Mouse (Mus musculus) olfactory bulb, adult 2 months (tissue): ENCODE measurements around the gene Cnksr1. TPM values are rescaled to one million over a fixed set of nuclear protein-coding genes. Genes with fewer than 3 reads are reported as not detected.
"Not testable (repeated sequence)": the region's sequence is repeated elsewhere in the genome, so short reads cannot be mapped to it uniquely, and the experiment has no call there.

ENCODE experiments used
- H3K27ac ChIP-seq: fragments of 200-500 bp; 2 replicates; pipeline ENCODE4 v1.5.1; 2012; ENCODE audit warnings: low read depth, low read length; ENCODE audit not compliant: insufficient read depth
- H3K4me1 ChIP-seq: fragments of 200-500 bp; 2 replicates; pipeline ENCODE4 v1.6.1; 2012; ENCODE audit warnings: low read length; ENCODE audit not compliant: control insufficient read depth, insufficient read depth
- H3K4me3 ChIP-seq: fragments of 200-500 bp; 2 replicates; pipeline ENCODE4 v1.5.1; 2012; ENCODE audit warnings: mild to moderate bottlenecking, low read depth, low read length, moderate library complexity; ENCODE audit not compliant: insufficient read depth
- CTCF ChIP-seq: fragments of 200-500 bp; IDR thresholded peaks from 2 replicates; pipeline ENCODE4 v1.5.1; 2012; ENCODE audit warnings: low read depth, mild to moderate bottlenecking, low read length, moderate library complexity; ENCODE audit not compliant: insufficient read depth
- POLR2A ChIP-seq: fragments of 200-500 bp; IDR thresholded peaks from 2 replicates; pipeline ENCODE4 v1.6.1; 2012; ENCODE audit warnings: mild to moderate bottlenecking, low read depth, low read length, moderate library complexity; ENCODE audit not compliant: insufficient read depth
- WGBS: fragments of 180-500 bp; shearing (Covaris S2); methylation state at CpG from one replicate; pipeline ENCODE4 v1.1.7; 2018; 5-methylcytosine and 5-hydroxymethylcytosine counted together
- polyA plus RNA-seq: library from polyadenylated mRNA; stranded (reverse); fragments of >200 nt; gene quantifications from 2 replicates; pipeline ENCODE4 v1.2.4, GENCODE M21; 2012; ENCODE audit warnings: low replicate concordance; ENCODE audit not compliant: missing spikeins, insufficient read depth, insufficient read length

Cnksr1 gene
- polyA plus RNA-seq = not detected in 2 replicates

DNA sequence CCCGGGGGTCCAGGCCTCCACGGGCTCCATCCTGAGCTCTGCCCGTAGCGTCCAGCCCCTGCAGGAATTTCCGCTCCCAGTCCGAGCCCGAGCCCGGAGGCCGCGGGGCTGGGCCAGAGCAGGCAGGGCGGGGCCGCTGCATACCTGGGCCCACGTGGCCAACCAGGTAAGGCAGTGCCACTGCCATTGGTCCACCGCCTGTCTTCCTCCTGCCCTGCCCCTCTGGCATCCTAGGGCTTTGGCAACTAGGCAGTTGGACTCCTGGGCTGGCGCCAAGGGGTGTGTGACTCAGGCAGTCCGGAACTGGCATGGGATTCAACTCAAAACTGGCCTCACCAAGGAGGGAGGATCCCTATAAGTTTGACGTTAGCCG is at the start of gene Cnksr1:
Cnksr1 (minus strand) TSS at position 121 of the 373 bp plus-strand sequence.
- TF ChIP-seq POLR2A = no peak
- TF ChIP-seq CTCF = no peak
- no peak within 1 kb of the TSS for H3K4me3 ChIP-seq
- 4% methylated on average over 18 of the region's 18 CpGs for WGBS

DNA sequence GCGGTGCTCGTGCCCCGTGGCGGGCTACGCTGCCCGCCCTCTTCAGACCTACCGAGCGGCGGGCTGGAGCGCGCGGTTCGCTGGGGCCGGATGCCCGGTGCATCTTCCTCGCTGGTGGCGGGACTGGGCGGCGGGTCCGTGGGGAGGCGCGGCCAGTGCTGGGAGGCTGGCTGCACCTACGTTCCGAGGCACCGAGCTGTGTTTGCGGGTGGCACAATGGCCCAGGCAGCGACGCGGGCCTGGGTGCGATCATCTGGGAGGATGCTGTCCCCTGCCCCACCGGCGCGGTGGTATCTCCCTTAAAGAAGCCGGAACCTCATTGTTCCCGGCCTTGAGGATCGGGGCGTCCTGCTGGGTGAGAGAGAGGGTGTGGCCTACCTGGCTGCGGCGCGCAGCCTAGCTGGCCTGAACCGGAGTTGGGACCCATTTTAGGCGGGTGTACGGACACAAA is 49.4 kb upstream of the Cnksr1 start, which contains the start of gene Pdik1l:
Pdik1l (minus strand) TSS at position 321 of the 451 bp plus-strand sequence.
- TF ChIP-seq CTCF (no peak), POLR2A (no peak)
- Histone ChIP-seq H3K4me1 (0 out of 2 replicates have a peak, but pooled peaks cover 6% of the 10 kb centered on the region), H3K4me3 (peak within 1 kb of the TSS; percentile 98), H3K27ac (peak within 1 kb of the TSS; percentile 76)
- under 1% methylated on average over 43 of the region's 43 CpGs for WGBS

More for the DNA sequence above, at the start of gene Cnksr1:
- H3K27ac ChIP-seq = no peak within 1 kb of the TSS
- peaks cover 9% of the 10 kb centered on the region; the same call in 1 of the 2 replicates for H3K4me1 ChIP-seq

DNA sequence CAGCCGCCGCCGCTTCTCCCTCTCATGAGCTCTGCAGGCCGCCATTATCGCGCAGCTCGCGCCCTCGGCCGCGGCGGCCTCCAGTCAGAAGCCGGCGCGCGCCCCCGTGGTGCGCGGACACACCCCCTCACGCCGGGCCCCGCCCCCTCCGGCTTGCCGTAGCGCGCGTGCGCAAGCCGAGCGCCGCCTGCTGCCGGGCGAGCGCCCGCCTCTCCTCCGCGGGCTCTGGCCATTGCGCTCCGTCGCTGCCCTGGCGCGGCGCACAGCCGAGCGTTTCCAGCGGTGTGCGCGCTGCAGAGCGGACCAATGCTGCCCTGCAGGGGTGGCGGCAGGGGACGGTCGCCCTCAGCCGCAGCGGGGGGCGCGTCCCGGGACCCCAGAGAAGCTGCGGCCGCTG is 49.0 kb upstream of the Cnksr1 start:
- WGBS = under 1% methylated on average over 57 of the region's 59 CpGs
- peak overlapping the region; percentile 98 for H3K4me3 ChIP-seq
- peak overlapping the region; percentile 76 for H3K27ac ChIP-seq
- H3K4me1 ChIP-seq = 0 out of 2 replicates have a peak, but pooled peaks cover 6% of the 10 kb centered on the region
- TF ChIP-seq POLR2A (peak; percentile 93), CTCF (no peak)

DNA sequence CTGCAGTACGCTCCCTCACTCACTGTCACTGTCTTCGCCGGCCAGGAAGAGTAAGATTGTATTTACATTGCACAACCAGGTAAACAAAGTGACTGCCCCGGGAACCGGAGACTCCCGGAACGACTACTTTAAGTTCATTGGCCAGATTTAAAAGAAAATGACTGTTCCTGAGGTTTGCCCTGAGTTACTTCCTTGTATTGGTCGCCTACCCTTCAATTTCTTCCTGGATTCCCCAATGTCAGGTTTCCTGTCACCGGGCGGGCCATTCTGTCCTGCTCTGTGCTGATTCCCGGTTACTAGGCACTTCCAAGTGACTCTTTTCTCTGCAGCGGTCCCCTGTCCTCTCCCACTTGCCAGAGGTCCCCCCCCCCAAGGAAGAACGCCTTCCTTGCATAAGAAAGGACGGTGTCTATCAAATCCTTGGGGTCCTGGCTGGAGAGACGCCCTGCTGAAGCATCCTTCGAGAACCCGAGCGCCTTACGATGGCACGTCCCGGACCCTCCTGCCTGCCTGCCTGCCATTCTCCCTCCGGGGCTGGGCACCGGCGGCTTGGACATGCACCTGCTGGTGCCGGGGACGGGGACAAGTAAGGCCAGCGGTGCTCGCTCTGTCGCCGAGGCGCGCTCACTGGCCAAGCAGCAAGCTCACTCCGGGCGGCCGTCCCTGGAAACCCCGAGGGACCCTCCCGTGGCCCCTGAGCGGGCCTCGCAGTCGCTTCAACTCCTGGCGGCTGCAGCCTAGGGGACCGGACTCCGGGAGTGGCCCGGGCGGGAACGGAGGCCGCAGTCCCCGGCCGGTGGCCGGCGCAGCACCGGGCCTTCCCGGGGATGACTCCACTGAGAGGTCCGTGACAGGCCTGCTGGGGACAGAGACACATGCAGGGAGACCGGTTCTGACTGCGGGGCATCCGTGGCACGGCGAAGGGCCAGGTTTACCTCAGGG is 48.3 kb upstream of the Cnksr1 start:
- Histone ChIP-seq H3K4me1 (0 out of 2 replicates have a peak, but pooled peaks cover 6% of the 10 kb centered on the region), H3K27ac (peak overlapping the region; percentile 42; the same call in 1 of the 2 replicates), H3K4me3 (peak overlapping the region; percentile 98)
- TF ChIP-seq POLR2A (no peak), CTCF (no peak)
- 1% methylated on average over 59 of the region's 59 CpGs for WGBS

DNA sequence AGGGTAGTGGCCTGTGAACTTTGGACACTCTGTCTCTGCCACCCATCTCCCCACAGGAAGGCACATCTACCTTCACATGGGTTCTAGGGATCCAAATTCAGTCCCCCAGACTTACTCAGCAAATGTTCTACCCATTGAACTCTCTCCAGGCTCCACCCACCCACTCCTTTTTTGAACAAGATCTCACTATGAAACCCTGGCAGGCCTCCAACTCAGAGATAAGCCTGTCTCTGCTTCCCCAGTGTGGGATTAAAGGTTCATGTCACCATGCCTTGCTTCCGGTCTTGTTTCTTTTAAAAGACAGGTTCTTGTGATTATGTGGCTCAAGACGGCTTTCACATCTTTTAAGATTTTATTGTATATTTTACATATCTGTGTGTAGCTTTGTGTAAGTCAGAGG is 46.7 kb upstream of the Cnksr1 start:
- 99% methylated on average over 2 of the region's 2 CpGs for WGBS
- Histone ChIP-seq H3K4me1 (0 out of 2 replicates have a peak, but pooled peaks cover 6% of the 10 kb centered on the region), H3K27ac (no peak overlapping the region), H3K4me3 (no peak overlapping the region)
- no peak for TF ChIP-seq CTCF
- TF ChIP-seq POLR2A = no peak

DNA sequence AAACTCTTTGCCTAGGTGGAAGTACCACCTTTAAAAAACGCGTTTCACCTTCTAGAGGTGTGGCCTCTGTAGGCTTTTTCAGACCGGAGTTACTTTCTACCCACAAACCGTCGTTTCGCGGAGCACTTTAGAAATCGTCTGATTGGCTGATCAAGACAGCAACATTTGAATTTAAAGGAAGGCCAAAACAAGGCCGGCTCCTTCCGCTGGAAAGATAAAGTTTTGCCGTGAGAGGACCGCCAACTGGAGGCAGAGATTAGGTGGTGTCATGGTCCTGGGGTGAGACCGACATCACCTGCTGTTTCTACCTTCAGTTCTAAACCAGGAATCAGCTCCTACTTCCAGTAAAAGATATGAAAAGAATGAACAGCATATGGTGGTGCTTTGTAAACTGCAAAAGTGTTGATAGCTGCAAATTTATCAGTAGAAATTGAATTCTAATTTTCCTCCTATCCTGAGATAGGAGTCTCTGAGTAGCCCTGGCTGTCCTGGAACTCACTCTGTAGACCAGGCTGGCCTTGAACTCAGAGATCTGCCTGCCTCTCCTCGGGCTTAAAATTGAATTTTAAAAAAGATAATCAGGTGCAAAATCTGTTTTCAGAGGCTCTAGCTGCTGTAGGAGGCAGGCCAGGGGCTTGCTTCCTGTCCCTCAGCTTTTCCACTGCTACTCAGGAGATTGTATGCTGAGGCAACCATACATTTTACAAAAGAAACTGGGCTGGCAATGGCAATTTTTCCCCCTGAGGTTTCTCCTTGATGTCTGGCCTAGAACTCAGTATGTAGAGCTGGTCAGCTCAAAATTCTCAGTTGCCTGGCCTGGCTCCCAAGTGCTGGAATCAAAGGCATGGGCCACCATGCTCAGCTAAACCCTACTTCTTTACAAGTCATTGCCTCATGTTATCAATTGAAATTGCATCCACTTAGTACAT is 35.5 kb upstream of the Cnksr1 start:
- WGBS = 10% methylated on average over 14 of the region's 14 CpGs
- Histone ChIP-seq H3K27ac (no peak overlapping the region), H3K4me1 (no peaks in the 10 kb centered on the region), H3K4me3 (no peak overlapping the region)
- TF ChIP-seq POLR2A = no peak
- no peak for TF ChIP-seq CTCF

DNA sequence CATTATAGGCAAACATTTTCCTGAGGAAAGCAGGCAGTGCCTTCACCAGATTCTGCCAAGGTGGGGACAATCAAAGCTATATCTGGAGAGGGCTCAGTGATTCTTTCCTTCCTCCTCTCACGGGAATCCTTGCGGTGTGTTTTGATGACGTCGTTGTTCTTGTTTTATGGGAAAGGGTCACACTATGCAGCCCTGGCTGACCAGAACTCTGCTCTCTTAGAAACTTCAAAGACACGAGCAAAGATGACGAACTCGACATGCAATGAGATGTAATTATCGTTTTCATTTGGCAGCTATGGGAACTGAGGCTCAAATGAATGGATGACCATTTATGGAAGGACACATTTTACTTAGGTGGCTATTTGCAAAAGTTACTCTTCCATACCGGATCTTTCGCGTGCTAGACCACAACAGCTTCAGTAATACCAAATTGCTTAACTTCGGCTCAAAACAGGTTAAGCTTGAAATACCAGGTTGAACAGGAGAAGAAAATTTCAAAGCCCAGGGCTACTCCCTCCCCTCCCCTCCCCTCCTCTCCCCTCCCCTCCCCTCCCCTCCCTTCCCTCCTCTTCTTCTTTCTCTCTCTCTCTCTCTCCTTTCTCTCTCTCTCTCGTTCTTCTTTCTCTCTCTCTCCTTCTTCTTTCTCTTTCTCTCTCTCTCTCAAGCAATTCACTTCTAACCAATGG is 34.7 kb upstream of the Cnksr1 start:
- TF ChIP-seq CTCF = no peak
- TF ChIP-seq POLR2A = no peak
- 39% methylated on average over 13 of the region's 13 CpGs for WGBS
- Histone ChIP-seq H3K4me3 (no peak overlapping the region), H3K4me1 (no peaks in the 10 kb centered on the region), H3K27ac (no peak overlapping the region)

DNA sequence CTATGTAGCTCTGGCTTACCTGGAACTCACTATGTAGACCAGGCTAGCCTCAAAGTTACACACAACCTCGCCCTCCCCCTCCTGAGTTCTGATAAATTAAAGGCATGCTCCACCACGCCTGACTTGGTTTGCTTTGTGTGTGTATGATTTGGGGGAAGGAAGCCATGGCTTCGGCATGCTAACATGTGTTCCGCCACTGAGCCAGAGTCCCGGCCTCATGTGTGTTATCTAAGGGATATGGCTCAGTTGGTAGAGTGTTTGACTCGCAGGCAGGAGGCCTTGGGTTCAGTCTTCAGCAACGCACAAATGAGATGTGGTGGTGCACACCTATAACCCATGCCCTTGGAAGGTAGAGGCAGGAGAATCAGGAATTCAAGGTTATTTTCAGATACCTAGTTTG is 33.8 kb upstream of the Cnksr1 start:
- WGBS = 87% methylated on average over 7 of the region's 7 CpGs

DNA sequence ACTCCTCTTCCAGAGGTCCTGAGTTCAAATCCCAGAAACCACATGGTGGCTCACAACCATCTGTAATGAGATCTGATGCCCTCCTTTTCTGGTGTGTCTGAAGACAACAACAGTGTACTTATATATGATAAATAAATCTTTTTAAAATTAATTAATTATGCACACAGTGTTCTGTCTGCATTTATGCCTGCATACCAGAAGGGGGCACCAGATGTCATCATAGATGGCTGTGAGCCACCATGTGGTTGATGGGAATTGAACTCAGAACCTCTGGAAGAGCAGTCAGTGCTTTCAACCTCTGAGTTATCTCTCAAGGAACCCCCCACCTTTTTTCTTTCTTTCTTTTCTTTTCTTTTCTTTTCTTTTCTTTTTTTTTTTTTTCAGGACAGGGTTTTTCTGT is 31.4 kb upstream of the Cnksr1 start:
- not testable (repeated sequence) for H3K27ac ChIP-seq, H3K4me1 ChIP-seq, H3K4me3 ChIP-seq

More for the DNA sequence above, 33.8 kb upstream of the Cnksr1 start:
- Histone ChIP-seq H3K4me3 (no peak overlapping the region), H3K27ac (no peak overlapping the region), H3K4me1 (no peaks in the 10 kb centered on the region)
- TF ChIP-seq POLR2A (no peak), CTCF (no peak)
